Mouse (Mus musculus) ES-E14 (cell line): Measurements from ENCODE around the gene Plcg2. TPM values are rescaled to one million over a fixed set of nuclear protein-coding genes. Genes with fewer than 3 reads are reported as not detected.

Experiments
- DNase-seq: peaks from one replicate; pipeline ENCODE4 v3.0.0-alpha.2; 2013; ENCODE audit warnings: low read depth, low spot score
- H3K27ac ChIP-seq: 2 replicates; pipeline ENCODE4 v1.5.1; 2012; ENCODE audit warnings: low read depth, mild to moderate bottlenecking, low read length, moderate library complexity, mixed read lengths; ENCODE audit not compliant: poor library complexity, insufficient read depth, severe bottlenecking
- H3K36me3 ChIP-seq: 2 replicates; pipeline ENCODE4 v1.6.1; 2012; ENCODE audit warnings: mild to moderate bottlenecking, low read length, moderate library complexity, mixed read lengths; ENCODE audit not compliant: control insufficient read depth, poor library complexity, insufficient read depth, severe bottlenecking
- H3K4me1 ChIP-seq, 2 experiments: fragments of 150-350 bp in 1 of 2; sonication (generic) in 1 of 2; 2 replicates each; pipeline ENCODE4 v1.6.1; 2012; ENCODE audit warnings: low read length in 2 of 2, mild to moderate bottlenecking in 1 of 2, mixed read lengths in 1 of 2; ENCODE audit not compliant: control insufficient read depth in 2 of 2, insufficient read depth in 2 of 2, poor library complexity in 1 of 2
- H3K4me3 ChIP-seq, 2 experiments: fragments of 150-350 bp in 1 of 2; sonication (generic) in 1 of 2; 2 replicates each; pipeline ENCODE4 v1.5.1; 2012; ENCODE audit warnings: low read length in 2 of 2, low read depth in 1 of 2, mild to moderate bottlenecking in 1 of 2, mixed read lengths in 1 of 2; ENCODE audit not compliant: insufficient read depth in 1 of 2, poor library complexity in 1 of 2, severe bottlenecking in 1 of 2
- H3K9ac ChIP-seq: 2 replicates; pipeline ENCODE4 v1.6.1; 2012; ENCODE audit warnings: low read depth, mild to moderate bottlenecking, low read length, mixed read lengths; ENCODE audit not compliant: poor library complexity, insufficient read depth, severe bottlenecking
- H3K9me3 ChIP-seq: fragments of 150-350 bp; sonication (generic); 2 replicates; pipeline ENCODE4 v1.6.1; 2012; ENCODE audit warnings: low read depth, mild to moderate bottlenecking, low read length; ENCODE audit not compliant: control insufficient read depth, insufficient read depth
- CHD2 ChIP-seq: IDR thresholded peaks from 2 replicates; pipeline ENCODE4 v1.6.1; 2014; ENCODE audit warnings: mild to moderate bottlenecking, low read depth, low read length, inconsistent platforms
- HCFC1 ChIP-seq: IDR thresholded peaks from 2 replicates; pipeline ENCODE4 v1.6.1; 2012; ENCODE audit warnings: low read length, inconsistent platforms, borderline replicate concordance; ENCODE audit not compliant: insufficient read depth
- MAFK ChIP-seq: IDR thresholded peaks from 2 replicates; pipeline ENCODE4 v1.6.1; 2014; ENCODE audit warnings: mild to moderate bottlenecking, low read depth, low read length, inconsistent platforms; ENCODE audit not compliant: insufficient read depth
- ZC3H11A ChIP-seq: IDR thresholded peaks from 2 replicates; pipeline ENCODE4 v1.6.1; 2012; ENCODE audit warnings: low read depth, mild to moderate bottlenecking, inconsistent platforms, low read length, borderline replicate concordance
- ZNF384 ChIP-seq: IDR thresholded peaks from 2 replicates; pipeline ENCODE4 v1.6.1; 2012; ENCODE audit warnings: low read depth, low read length, inconsistent platforms
- in situ Hi-C, 2 experiments: fragments of 600-800 bp; cut with MboI; formaldehyde crosslinking; loops; one replicate each; pipeline ENCODE4 v1.15.1; 2025; ENCODE audit warnings: low sequenced_read_pairs in 2 of 2, inconsistent platforms in 1 of 2; ENCODE audit not compliant: unreplicated experiment in 2 of 2
- total RNA-seq: library from RNA; depleted of rRNA; stranded (reverse); fragments of 300-350 nt; gene quantifications from 2 replicates; pipeline ENCODE4 v1.2.3, GENCODE M21; 2012

Plcg2 gene
- total RNA-seq, 1 experiment: 32.4 TPM

GRCm38 (mm10) chr8:117471174-117471573, 26.9 kb upstream of the Plcg2 start:
- H3K27ac ChIP-seq: no peak overlapping the region
- no peaks in the 10 kb centered on the region for H3K36me3 ChIP-seq
- DNase-seq: peak; percentile 55
- H3K4me3 ChIP-seq: no peak overlapping the region
- in situ Hi-C loops: loop anchor here (5.0 to 25.0 kb wide), 3 partner anchors 246 to 364 kb away; no protein-coding TSS in a partner anchor
- H3K9me3 ChIP-seq: no peaks in the 10 kb centered on the region
- peaks cover 3 to 10% of the 10 kb centered on the region in 2 experiments; a peak in 3 of 4 replicates for H3K4me1 ChIP-seq
- no peak overlapping the region for H3K9ac ChIP-seq
- TF ChIP-seq ZC3H11A (0 out of 2 replicates have a peak, but pooled peaks have one; percentile 39), ZNF384 (no peak)

- H3K4me3 ChIP-seq: no peak overlapping the region
- H3K27ac ChIP-seq: no peak overlapping the region
- in situ Hi-C loops: loop anchor here (5.0 to 25.0 kb wide), 3 partner anchors 247 to 364 kb away; no protein-coding TSS in a partner anchor
- peaks cover 3 to 10% of the 10 kb centered on the region in 2 experiments; a peak in 3 of 4 replicates for H3K4me1 ChIP-seq
- no peak overlapping the region for H3K9ac ChIP-seq
- no peaks in the 10 kb centered on the region for H3K9me3 ChIP-seq
- H3K36me3 ChIP-seq: no peaks in the 10 kb centered on the region
- TF ChIP-seq HCFC1: no peak
- no peak for TF ChIP-seq MAFK
- TF ChIP-seq ZNF384: no peak
- TF ChIP-seq ZC3H11A: no peak
- TF ChIP-seq CHD2: no peak
- DNase-seq: no peak
Observed at GRCm38 (mm10) chr8:117471655-117472054, 26.4 kb upstream of the Plcg2 start.

- in situ Hi-C loops: loop anchor here (5.0 to 25.0 kb wide), 3 partner anchors 248 to 365 kb away; no protein-coding TSS in a partner anchor
- Histone ChIP-seq H3K4me1 (peaks cover 3 to 10% of the 10 kb centered on the region in 2 experiments; a peak in 3 of 4 replicates), H3K9ac (no peak overlapping the region), H3K27ac (no peak overlapping the region), H3K36me3 (no peaks in the 10 kb centered on the region), H3K9me3 (no peaks in the 10 kb centered on the region), H3K4me3 (no peak overlapping the region)
- TF ChIP-seq ZNF384: no peak
- no peak for TF ChIP-seq CHD2
- TF ChIP-seq MAFK: no peak
- no peak for TF ChIP-seq HCFC1
- TF ChIP-seq ZC3H11A: no peak
- no peak for DNase-seq
Observed at GRCm38 (mm10) chr8:117472332-117472731, 25.8 kb upstream of the Plcg2 start.

- TF ChIP-seq ZC3H11A (peak; percentile 89), CHD2 (no peak), ZNF384 (peak; percentile 48; the same call in 1 of the 2 replicates)
- in situ Hi-C loops: loop anchor here (5.0 to 25.0 kb wide), 3 partner anchors 250 to 368 kb away; no protein-coding TSS in a partner anchor
Observed at GRCm38 (mm10) chr8:117474944-117475343, 23.1 kb upstream of the Plcg2 start.

GRCm38 (mm10) chr8:117475819-117476218, 22.3 kb upstream of the Plcg2 start:
- Histone ChIP-seq H3K27ac (no peak overlapping the region), H3K36me3 (no peaks in the 10 kb centered on the region), H3K4me3 (no peak overlapping the region), H3K9me3 (no peaks in the 10 kb centered on the region), H3K4me1 (peaks cover 0 to 3% of the 10 kb centered on the region in 2 experiments; a peak in 2 of 4 replicates), H3K9ac (no peak overlapping the region)
- no peak for DNase-seq
- in situ Hi-C loops: loop anchor here in 1 of 2 experiments (10.0 kb wide), 1 partner anchor 251 kb away; no protein-coding TSS in a partner anchor
- TF ChIP-seq HCFC1: no peak
- no peak for TF ChIP-seq ZNF384
- TF ChIP-seq MAFK: no peak
- TF ChIP-seq CHD2: no peak
- TF ChIP-seq ZC3H11A: no peak

More at GRCm38 (mm10) chr8:117474944-117475343, 23.1 kb upstream of the Plcg2 start:
- no peak overlapping the region for H3K9ac ChIP-seq
- H3K36me3 ChIP-seq: no peaks in the 10 kb centered on the region
- H3K9me3 ChIP-seq: no peaks in the 10 kb centered on the region
- peaks cover 0 to 7% of the 10 kb centered on the region in 2 experiments; a peak in 3 of 4 replicates for H3K4me1 ChIP-seq
- no peak overlapping the region for H3K4me3 ChIP-seq
- H3K27ac ChIP-seq: no peak overlapping the region
- DNase-seq: peak; percentile 90
